Mouse (Mus musculus): Measurements from ENCODE around the gene Olfr622.

GRCm38 (mm10) chr7:103671091-103671490 is 28.6 kb upstream of the Olfr622 start, which contains the start of gene Olfr624:
- TF ChIP-seq CTCF (IDR thresholded peaks at IDR 0.05; ENCODE audit: low read depth, low read length) (no peak), POLR2AphosphoS5 (IDR thresholded peaks at IDR 0.05; ENCODE audit: insufficient replicate concordance, low read depth, low read length) (no peak), GATA1 (IDR thresholded peaks at IDR 0.05; ENCODE audit: borderline replicate concordance, low read length) (no peak), TAL1 (conservative IDR thresholded peaks at IDR 0.05; ENCODE audit: low read depth, low read length) (no peak)

Data from G1E (cell line).